8 mouse cellular contexts compared by ENCODE assay signal in the genomic region with DNA sequence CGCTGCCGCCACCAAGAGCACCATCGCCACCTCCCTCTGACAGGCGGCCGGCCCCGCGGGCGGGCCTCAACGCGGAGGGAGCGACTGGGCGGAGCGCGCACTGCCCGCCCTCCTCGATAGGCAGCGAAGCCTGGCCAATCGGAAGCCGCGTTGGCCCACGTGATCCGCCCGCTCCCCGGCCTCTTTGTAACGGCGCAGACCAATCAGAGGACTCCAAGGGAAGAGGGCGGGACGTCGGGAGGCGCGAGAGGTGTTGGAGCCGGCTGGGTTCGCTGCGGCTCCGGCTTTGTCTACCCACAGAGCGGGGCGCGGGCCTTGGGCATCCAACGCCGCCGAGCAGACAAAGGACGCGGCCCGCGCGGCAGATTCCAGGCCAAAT. TPM values are rescaled to one million over a fixed set of nuclear protein-coding genes. Genes with fewer than 3 reads are reported as not detected.
DNase-seq lines count a peak whose midpoint lies in the region; ATAC-seq and TF ChIP-seq lines count a peak whose summit lies in the region.

TSS of gene Megf9 (minus strand) at position 105 of the 379 bp plus-strand sequence.

- peak within 1 kb of the TSS; percentile 99 for H3K4me3 ChIP-seq in cortical plate, adult 2 months (ENCODE audit: insufficient read depth, low read length)
- H3K4me3 ChIP-seq in hindbrain, postnatal 0 days (ENCODE audit: low read length), result peak within 1 kb of the TSS; percentile 99

- H3K4me1 ChIP-seq in cortical plate, adult 2 months (ENCODE audit: control insufficient read depth, insufficient read depth, low read length), result peaks cover 6% of the 10 kb centered on the region
- peaks cover 28% of the 10 kb centered on the region for H3K4me1 ChIP-seq in hindbrain, postnatal 0 days (ENCODE audit: insufficient read depth, low read length)

- no peak for TF ChIP-seq CTCF in cortical plate, adult 2 months (IDR thresholded peaks at IDR 0.05; ENCODE audit: extremely low read depth, insufficient read depth, low read length)
- no peak for TF ChIP-seq CTCF in hindbrain, postnatal 0 days (IDR thresholded peaks at IDR 0.05; ENCODE audit: low read depth)

- no peaks in the 10 kb centered on the region for H3K27me3 ChIP-seq in hindbrain, postnatal 0 days (ENCODE audit: insufficient read depth, low read length)

- H3K36me3 ChIP-seq in hindbrain, postnatal 0 days (ENCODE audit: insufficient read depth, low read length), result no peaks in the 10 kb centered on the region

- peak; percentile 99 for ATAC-seq in hindbrain, postnatal 0 days

- peak within 1 kb of the TSS; percentile 82 for H3K4me2 ChIP-seq in hindbrain, postnatal 0 days (ENCODE audit: low read depth, low read length)

- under 1% methylated on average over 42 of the region's 46 CpGs for WGBS in hindbrain, postnatal 0 days

- DNase-seq in adipocyte (ENCODE audit: low spot score), result peak; percentile 97
- DNase-seq in gastrocnemius, adult 8-10 months (ENCODE audit: low spot score in 2 of 2), result peak; percentile 92 to 96
- DNase-seq in hindbrain, postnatal 0 days (ENCODE audit: low spot score), result peak; percentile 99
- DNase-seq in left cerebral cortex, adult 18-20 months (ENCODE audit: low spot score in 2 of 2), result peak; percentile 97 to 99
- peak; percentile 99 for DNase-seq in lung, postnatal 4 days
- peak; percentile 99 for DNase-seq in retina, postnatal 1 day
- peak; percentile 98 for DNase-seq in thymus, postnatal 4 days

- peak within 1 kb of the TSS; percentile 94 for H3K27ac ChIP-seq in cortical plate, adult 2 months (ENCODE audit: insufficient read depth, low read length)
- H3K27ac ChIP-seq in hindbrain, postnatal 0 days, result peak within 1 kb of the TSS; percentile 99

- peak within 1 kb of the TSS; percentile 98 for H3K9ac ChIP-seq in hindbrain, postnatal 0 days (replicated peaks; ENCODE audit: low read length)

- TF ChIP-seq POLR2A in cortical plate, adult 2 months (IDR thresholded peaks at IDR 0.05; ENCODE audit: extremely low read depth, insufficient read depth, low read length), result peak; percentile 86

- no peaks in the 10 kb centered on the region for H3K9me3 ChIP-seq in hindbrain, postnatal 0 days (ENCODE audit: low read length)

RNA-seq across cellular contexts. Expression of gene Megf9, which starts in this region (rescaled TPM):
- 36.7 and 38.2 TPM in 2 replicates for polyA plus RNA-seq in cortical plate, adult 2 months (2012; rRNA removed)
- 1 to 10 TPM; 2.7 to 3.9 (median 3.3) TPM for total RNA-seq in gastrocnemius, adult 8-10 months (2022)
- total RNA-seq in hindbrain, postnatal 0 days (2014; rRNA removed), result 79.2 and 88.2 TPM in 2 replicates
- 28.8 and 30.7 TPM in 2 replicates for polyA plus RNA-seq in hindbrain, postnatal 0 days (2015; fragmentation: Nextera tagmentation; extraction: Ambion mirVana)
- total RNA-seq in left cerebral cortex, adult 18-20 months (2021), result 100 to 1,000 TPM; 104 to 113 TPM

Comparison
In these comparisons a context has a peak if more than half of its experiments do, and no peak if none do; other contexts are left out.
1. Peak in every context shown above with its lines: DNase-seq, ATAC-seq, H3K4me3 ChIP-seq and H3K27ac ChIP-seq.
2. RNA of gene Megf9 (total RNA-seq): 104 to 113 TPM in left cerebral cortex, adult 18-20 months and 79.2 to 88.2 TPM in hindbrain, postnatal 0 days; 2.7 to 3.9 TPM in gastrocnemius, adult 8-10 months; every median in the first group is over 10 times any median in the second.